Mouse (Mus musculus): ENCODE data around the gene Rhox2c.
"Not testable (repeated sequence)": the region's sequence is repeated elsewhere in the genome, so short reads cannot be mapped to it uniquely, and the experiment has no call there.

Gene Rhox2c

GRCm38 (mm10) chrX:37453380-37453779 is at the start of gene Rhox2c:
TSS of gene Rhox2c (plus strand) at chrX:37453680.
- DNase-seq (ENCODE audit: low read depth, low spot score), result not testable (repeated sequence)

GRCm38 (mm10) chrX:37411767-37412166 is 41.7 kb upstream of the Rhox2c start, which contains the start of gene Rhox2b:
TSS of gene Rhox2b (plus strand) at chrX:37412067.
- not testable (repeated sequence) for DNase-seq (ENCODE audit: low read depth, low spot score)

GRCm38 (mm10) chrX:37432194-37432593 is 21.3 kb upstream of the Rhox2c start, which contains the start of gene Rhox4b:
TSS of gene Rhox4b (plus strand) at chrX:37432494.
- not testable (repeated sequence) for DNase-seq (ENCODE audit: low read depth, low spot score)

- not testable (repeated sequence) for DNase-seq (ENCODE audit: low read depth, low spot score)
Measured at GRCm38 (mm10) chrX:37458285-37458684, 4.8 kb downstream of the Rhox2c start, which contains the start of gene Rhox3c. TSS of gene Rhox3c (plus strand) at chrX:37458585.

- DNase-seq (ENCODE audit: low read depth, low spot score), result not testable (repeated sequence)
Measured at GRCm38 (mm10) chrX:37480037-37480436, 26.6 kb downstream of the Rhox2c start, which contains the start of gene Rhox4c. TSS of gene Rhox4c (plus strand) at chrX:37480337.

GRCm38 (mm10) chrX:37514059-37514458 is 60.6 kb downstream of the Rhox2c start, which contains the start of gene Rhox4d:
TSS of gene Rhox4d (plus strand) at chrX:37514359.
- DNase-seq (ENCODE audit: low read depth, low spot score), result not testable (repeated sequence)

All from WW6 (cell line).